Mouse (Mus musculus) left cerebral cortex, postnatal 14 days (tissue): ENCODE results near the gene Serpinf1. TPM values are rescaled to one million over a fixed set of nuclear protein-coding genes. Genes with fewer than 3 reads are reported as not detected.
A peak's percentile ranks its signal among the peaks of the same experiment; 100 is the strongest.
"Not testable (repeated sequence)": the region's sequence is repeated elsewhere in the genome, so short reads cannot be mapped to it uniquely, and the experiment has no call there.

Experiments
- DNase-seq, 2 experiments: peaks; one replicate each; pipeline ENCODE4 v3.0.0; 2021 to 2022; ENCODE audit warnings: low spot score in 2 of 2, mixed read lengths in 1 of 2
- intact Hi-C: fragments of 180-260 bp; cut with DNase I; formaldehyde crosslinking; loops from one replicate; pipeline ENCODE4 v1.15.1; 2025
- total RNA-seq, 2 experiments: library from RNA; stranded (reverse); gene quantifications; 2 replicates each; pipeline ENCODE4 v1.2.3; 2021

The Serpinf1 gene
- total RNA-seq, 2 experiments from 2014 or later, result 16.4 to 17.5 TPM

GRCm38 (mm10) chr11:75458169-75458568 is 35.7 kb upstream of the Serpinf1 start:
- peak in 1 of 2 experiments; percentile 54 for DNase-seq
- intact Hi-C loops, result loop anchor here (5.0 kb wide), 1 partner anchor 56 kb away; no protein-coding TSS in a partner anchor

- no peak for DNase-seq
- intact Hi-C loops, result loop anchor here (5.0 kb wide), 1 partner anchor 54 kb away; no protein-coding TSS in a partner anchor
Measured at GRCm38 (mm10) chr11:75456440-75456871, 34.0 kb upstream of the Serpinf1 start.

DNA sequence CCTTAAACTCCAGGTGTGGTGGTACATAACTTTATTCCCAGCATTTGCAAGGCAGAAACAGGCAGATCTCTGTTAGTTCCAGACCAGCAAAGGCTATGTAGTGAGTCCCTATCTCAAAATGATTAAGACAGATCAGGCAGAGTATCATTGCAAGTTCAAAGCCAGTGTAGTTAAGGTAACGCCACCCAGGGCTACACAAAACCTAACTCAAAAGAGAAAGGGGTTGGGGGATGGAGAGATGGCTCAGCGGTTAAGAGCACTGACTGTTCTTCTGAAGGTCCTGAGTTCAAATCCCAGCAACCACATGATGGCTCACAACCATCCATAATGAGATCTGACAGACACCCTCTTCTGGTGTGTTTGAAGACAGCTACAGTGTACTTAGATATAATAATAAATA is 33.5 kb upstream of the Serpinf1 start:
- intact Hi-C loops, result loop anchor here (5.0 kb wide), 1 partner anchor 54 kb away; no protein-coding TSS in a partner anchor
- not testable (repeated sequence) for DNase-seq

- intact Hi-C loops, result loop anchor here (5.0 kb wide), 1 partner anchor 53 kb away; no protein-coding TSS in a partner anchor
- no peak for DNase-seq
Measured at GRCm38 (mm10) chr11:75455041-75455736, 32.7 kb upstream of the Serpinf1 start.

DNA sequence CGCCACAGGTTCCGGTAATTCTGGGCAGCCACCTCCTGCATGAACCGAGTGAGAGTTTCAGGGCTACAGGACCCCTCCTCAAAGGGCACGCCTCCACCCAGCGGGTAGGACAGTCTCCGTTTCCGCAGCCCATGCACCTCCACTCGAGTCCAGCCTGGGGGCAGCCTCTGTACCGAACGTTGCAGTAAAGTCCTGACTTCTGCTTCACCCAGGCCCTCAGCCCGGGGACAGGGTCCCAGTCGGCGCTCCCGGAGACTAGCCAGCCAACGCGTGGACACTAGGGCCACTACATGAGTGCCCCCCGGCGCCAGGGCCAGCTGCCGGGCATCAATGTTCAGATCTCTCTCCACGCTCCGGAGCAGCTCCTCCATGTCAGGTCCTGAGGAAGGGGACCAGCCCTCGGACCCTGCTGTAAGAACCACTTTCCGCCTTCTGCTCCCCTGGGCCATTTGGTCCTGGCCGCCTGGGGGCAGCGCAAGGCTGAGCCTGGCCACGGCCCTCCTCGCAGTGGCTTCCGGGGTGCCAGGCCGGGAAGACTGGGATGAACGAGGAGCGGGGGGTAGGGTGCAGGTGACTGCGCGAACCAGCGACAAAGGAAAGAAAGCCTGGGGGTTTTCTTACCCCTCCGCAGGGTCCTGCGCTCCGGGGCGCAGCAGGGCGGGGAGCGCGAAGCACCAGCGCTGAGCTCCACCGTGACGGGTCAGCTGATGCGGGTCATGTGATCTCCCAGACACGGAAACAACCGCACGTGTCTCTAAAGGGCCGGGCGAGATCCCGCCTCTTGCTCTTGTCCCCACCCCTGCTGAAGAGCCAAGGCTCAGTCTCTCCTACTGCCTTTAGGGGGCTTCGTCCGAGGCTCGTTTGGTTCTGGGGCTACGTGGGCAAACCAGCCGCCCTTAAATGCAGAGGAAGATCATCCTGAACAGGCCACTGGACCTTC is 31.8 kb upstream of the Serpinf1 start, which contains the start of gene Wdr81:
Wdr81 (minus strand) TSS at position 727 of the 940 bp plus-strand sequence.
- intact Hi-C loops, result loop anchor here (5.0 kb wide), 1 partner anchor 272 kb away; no protein-coding TSS in a partner anchor

DNA sequence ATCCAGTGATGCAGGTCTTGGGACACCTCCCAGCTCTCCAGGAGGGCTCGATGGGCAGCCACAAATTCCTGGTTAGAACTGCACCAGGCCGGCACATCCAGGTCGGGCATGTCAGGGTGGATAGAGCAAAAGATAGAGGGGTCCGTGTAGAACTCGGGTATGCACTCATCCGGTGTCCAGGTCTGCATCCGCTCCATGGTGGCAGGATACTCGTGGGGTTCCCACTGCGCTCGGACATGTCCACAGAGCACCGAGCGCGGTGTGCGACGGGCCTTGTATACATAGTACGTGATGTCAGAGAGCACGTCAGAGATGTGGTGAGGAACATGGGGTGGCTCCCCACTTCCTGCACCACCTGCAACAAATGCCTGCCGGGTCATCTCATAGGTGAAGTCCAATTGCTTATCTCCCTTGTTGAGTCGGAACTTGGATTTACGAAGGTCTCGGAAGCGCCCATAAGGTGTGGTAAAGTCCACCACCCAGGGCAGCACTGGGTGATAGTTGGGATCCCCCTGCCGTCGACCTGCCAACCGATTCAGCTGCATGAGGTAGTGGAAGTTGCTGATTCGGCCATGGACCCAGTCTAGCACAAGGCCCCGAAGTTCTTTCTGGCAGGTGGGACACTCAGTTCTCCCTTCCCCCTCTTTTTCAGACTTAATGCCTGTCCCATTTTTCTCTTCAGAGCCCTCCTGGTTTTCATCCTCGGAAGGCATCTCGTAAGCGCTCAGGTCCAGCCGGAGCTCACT is 30.5 kb upstream of the Serpinf1 start:
- no peak for DNase-seq

More for the DNA sequence above, 31.8 kb upstream of the Serpinf1 start, which contains the start of gene Wdr81:
- DNase-seq, result peak; percentile 86 to 88

GRCm38 (mm10) chr11:75452081-75452480 is 29.6 kb upstream of the Serpinf1 start:
- intact Hi-C loops, result loop anchor here (5.0 kb wide), 1 partner anchor 270 kb away; no protein-coding TSS in a partner anchor

More for the DNA sequence above, 30.5 kb upstream of the Serpinf1 start:
- intact Hi-C loops, result loop anchor here (5.0 kb wide), 1 partner anchor 271 kb away; no protein-coding TSS in a partner anchor

DNA sequence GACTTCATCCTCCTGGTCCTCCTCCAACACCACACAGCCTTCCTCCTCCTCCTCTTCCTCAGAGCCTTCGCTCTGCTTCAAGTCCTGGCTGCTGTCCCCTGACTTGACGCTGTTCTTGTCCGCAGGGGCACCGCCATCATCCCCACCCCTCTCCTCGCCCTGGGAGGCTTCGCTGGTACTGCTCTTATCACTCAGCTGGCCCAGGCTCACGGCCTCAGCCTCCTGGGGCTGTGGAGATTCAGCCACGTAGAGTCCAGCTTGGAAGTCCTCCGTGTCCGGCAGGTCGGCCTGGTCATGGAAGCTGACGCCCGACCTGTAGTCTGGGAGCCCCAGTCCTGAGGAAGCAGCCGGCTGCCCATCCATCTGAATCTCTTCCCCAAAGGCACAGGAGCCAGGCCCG is 28.4 kb upstream of the Serpinf1 start:
- intact Hi-C loops, result loop anchor here (5.0 kb wide), 1 partner anchor 269 kb away; no protein-coding TSS in a partner anchor
- DNase-seq, result no peak

More at GRCm38 (mm10) chr11:75452081-75452480, 29.6 kb upstream of the Serpinf1 start:
- DNase-seq, result no peak

DNA sequence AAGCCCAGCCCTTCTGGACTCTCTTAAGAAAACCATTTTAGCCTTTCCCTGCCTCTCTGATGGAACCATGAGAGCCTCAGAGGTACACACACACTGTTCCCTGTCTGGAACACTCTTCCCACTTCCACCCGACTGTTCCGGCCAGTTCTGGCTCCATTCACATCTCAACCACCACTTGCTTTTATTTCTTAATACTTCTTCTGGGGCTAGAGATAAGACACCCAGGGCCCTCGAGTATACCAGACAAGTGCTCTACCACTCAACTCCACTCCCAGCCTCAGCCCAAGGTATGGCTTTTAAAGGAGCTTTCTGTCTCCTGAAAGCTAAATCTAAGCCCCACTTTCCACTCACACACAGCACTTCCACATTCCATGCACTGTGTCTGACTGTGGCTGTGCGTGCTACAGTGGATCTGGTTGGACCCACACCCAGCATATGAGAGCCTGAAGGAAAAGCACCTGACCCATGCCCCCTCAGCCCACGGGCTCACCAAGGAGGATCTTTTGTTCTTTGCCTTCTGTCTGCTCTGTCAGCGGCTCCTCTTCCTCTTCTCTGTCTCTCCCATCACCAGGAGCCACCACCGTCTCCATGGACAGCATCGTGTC is 27.9 kb upstream of the Serpinf1 start:
- intact Hi-C loops, result loop anchor here (5.0 kb wide), 1 partner anchor 268 kb away; no protein-coding TSS in a partner anchor
- DNase-seq, result no peak

GRCm38 (mm10) chr11:75449695-75450094 is 27.2 kb upstream of the Serpinf1 start:
- intact Hi-C loops, result loop anchor here (5.0 kb wide), 1 partner anchor 267 kb away; no protein-coding TSS in a partner anchor
- no peak for DNase-seq

GRCm38 (mm10) chr11:75448575-75448974 is 26.1 kb upstream of the Serpinf1 start:
- intact Hi-C loops, result no loop called here
- DNase-seq, result no peak

GRCm38 (mm10) chr11:75443711-75444110 is 21.2 kb upstream of the Serpinf1 start:
- intact Hi-C loops, result no loop called here
- DNase-seq, result no peak

GRCm38 (mm10) chr11:75441601-75442000 is 19.1 kb upstream of the Serpinf1 start:
- intact Hi-C loops, result no loop called here
- DNase-seq, result no peak

GRCm38 (mm10) chr11:75441034-75441433 is 18.5 kb upstream of the Serpinf1 start:
- DNase-seq, result no peak
- intact Hi-C loops, result no loop called here

DNA sequence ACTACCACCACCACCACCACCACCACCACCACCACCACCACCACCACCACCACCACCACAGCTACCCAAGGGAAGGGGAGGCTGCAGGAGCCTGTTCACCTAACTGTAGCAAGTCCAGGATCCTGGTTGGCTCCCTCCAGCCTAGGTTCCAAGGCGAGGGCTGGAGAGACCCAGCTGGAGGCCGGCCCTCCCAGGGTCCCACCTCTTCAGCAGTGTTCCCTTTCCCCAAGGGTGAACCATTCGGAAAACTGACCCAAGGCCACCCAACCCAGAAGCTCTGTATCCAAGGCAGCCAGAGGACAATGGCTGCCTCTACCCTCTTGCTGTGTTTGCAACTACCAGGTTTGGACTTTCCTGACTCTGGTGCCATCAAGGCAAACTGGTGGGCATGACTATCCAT is 17.4 kb upstream of the Serpinf1 start:
- no peak for DNase-seq
- intact Hi-C loops, result no loop called here

DNA sequence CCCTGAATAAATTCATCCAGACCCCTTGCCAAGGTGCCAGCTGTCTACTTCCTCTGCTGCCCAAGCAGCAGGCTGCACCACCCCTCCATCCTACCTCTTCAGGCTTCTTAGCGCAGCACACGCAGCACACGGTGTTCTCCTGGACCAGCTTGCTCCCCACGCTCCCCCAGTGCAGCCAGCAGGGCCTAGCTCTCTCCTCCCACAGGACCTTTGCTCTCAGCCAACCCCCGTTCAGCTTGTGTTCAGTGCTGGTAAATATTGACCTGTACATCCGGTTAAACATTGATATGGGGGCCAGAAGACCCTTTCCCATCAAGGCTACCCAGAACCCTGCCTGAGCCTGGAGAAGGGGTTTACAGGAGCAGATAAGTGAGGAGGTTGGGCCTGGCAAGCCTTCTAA is 16.9 kb upstream of the Serpinf1 start, which contains the start of gene Serpinf2:
Serpinf2 (minus strand) TSS at position 229 of the 400 bp plus-strand sequence.
- DNase-seq, result no peak
- intact Hi-C loops, result no loop called here

DNA sequence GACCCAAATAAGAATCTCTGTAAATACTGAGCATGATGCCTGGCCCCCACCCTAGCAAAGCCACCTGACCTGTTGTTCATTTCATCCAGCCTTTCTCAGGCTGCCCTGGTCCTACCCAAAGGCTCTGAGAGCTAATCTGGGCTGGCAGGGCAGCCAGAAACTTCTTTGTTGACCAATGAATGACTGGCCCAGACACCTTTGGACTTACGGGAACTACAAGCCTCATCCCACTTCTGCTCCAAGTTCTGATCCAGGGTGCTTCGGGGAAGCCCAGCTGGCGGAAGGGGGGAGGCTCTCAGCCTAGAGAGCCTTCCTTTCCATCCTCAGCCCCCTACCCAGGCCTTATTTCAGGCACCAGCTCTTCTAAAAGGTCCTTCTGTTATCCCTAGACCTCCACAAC is 16.3 kb upstream of the Serpinf1 start:
- intact Hi-C loops, result no loop called here
- DNase-seq, result no peak

DNA sequence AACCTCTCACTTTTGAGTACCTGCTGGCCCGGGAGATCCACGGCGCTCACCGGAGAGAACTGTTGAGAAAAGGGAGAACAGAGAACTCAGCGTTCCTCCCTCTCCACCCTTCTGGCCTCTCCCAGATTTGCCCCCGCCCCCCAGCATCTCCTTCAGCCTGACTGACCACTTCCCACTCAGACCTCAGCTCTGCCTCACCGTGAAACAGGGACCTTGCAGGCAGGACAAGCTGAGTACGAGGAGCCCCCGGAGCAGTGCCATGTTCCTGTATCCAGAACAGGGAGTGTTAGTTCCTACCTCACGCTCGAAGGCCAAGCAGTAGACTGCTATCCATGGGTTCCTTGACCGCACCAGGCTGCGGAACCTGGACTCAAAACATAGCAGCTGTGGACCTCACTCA is 15.7 kb upstream of the Serpinf1 start:
- intact Hi-C loops, result no loop called here
- DNase-seq, result no peak
